Mouse (Mus musculus): ENCODE measurements around the gene Vmn1r217. TPM values are rescaled to one million over a fixed set of nuclear protein-coding genes. Genes with fewer than 3 reads are reported as not detected.
"Not testable (repeated sequence)": the region's sequence is repeated elsewhere in the genome, so short reads cannot be mapped to it uniquely, and the experiment has no call there.

Gene Vmn1r217
- total RNA-seq (2014; rRNA removed; ENCODE audit: low replicate concordance) (not detected in 2 replicates), polyA plus RNA-seq (2015; fragmentation: Nextera tagmentation; extraction: Ambion mirVana) (not detected in 2 replicates)

DNA sequence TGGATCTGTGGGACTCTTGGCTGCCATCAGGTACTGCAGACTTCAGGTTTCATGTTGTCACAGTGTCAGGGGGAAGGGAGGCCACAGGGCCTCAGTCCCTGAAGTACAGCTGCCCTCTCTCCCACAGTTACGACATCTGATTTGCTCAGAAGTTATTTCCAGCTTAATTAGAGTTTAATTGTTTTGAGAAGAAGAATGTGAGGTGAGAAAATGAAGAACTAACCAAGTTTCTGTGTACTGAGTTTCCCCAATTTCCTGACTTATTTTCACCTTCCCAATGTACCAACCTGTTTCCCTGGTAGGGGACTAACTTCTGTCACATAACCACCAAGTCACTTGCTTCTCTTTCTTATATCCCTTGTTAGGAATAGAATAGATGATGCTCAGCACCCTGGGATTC lies at the start of gene Vmn1r217:
TSS of gene Vmn1r217 (minus strand) at position 101 of the 400 bp plus-strand sequence.
- H3K4me1 ChIP-seq (ENCODE audit: control insufficient read depth, insufficient read depth); H3K27me3 ChIP-seq (ENCODE audit: control insufficient read depth, insufficient read depth, low read length); DNase-seq (ENCODE audit: low spot score); H3K36me3 ChIP-seq (replicated peaks; ENCODE audit: control insufficient read depth, insufficient read depth, low read length); H3K4me3 ChIP-seq (ENCODE audit: low read depth, low read length); ATAC-seq (ENCODE audit: insufficient read depth, low read depth); H3K9ac ChIP-seq (replicated peaks; ENCODE audit: low read depth, low read length); H3K4me2 ChIP-seq (ENCODE audit: low read depth, low read length); H3K9me3 ChIP-seq (replicated peaks; ENCODE audit: control insufficient read depth, low read length); H3K27ac ChIP-seq (ENCODE audit: low read depth): not testable (repeated sequence)
- WGBS, result 76% methylated on average over 1 of the region's 1 CpGs

DNA sequence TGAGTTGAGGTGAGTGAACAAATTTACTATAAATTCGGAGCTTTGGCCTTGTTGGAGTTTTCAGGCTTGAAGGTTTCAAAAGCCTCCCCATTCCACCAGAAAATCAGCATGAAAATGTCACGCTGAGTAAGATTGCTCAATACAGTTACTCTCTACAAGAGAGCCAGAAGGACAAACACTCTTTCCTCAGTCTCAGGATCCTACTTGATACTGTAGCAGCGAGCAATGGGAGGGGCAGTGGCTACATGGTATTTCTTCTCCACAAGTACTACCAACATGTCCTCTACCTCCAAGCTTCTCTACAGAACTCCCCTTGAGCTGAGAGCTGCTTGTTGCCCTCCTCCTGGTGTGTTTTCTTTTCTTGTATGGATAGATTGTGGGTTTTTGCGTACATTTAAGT lies 48.4 kb upstream of the Vmn1r217 start:
- H3K4me3 ChIP-seq (ENCODE audit: low read depth, low read length); H3K9me3 ChIP-seq (replicated peaks; ENCODE audit: control insufficient read depth, low read length); DNase-seq (ENCODE audit: low spot score); H3K27ac ChIP-seq (ENCODE audit: low read depth); H3K36me3 ChIP-seq (replicated peaks; ENCODE audit: control insufficient read depth, insufficient read depth, low read length); ATAC-seq (ENCODE audit: insufficient read depth, low read depth); H3K27me3 ChIP-seq (ENCODE audit: control insufficient read depth, insufficient read depth, low read length); H3K4me1 ChIP-seq (ENCODE audit: control insufficient read depth, insufficient read depth); H3K9ac ChIP-seq (replicated peaks; ENCODE audit: low read depth, low read length); H3K4me2 ChIP-seq (ENCODE audit: low read depth, low read length): not testable (repeated sequence)
- 80% methylated on average over 4 of the region's 4 CpGs for WGBS

DNA sequence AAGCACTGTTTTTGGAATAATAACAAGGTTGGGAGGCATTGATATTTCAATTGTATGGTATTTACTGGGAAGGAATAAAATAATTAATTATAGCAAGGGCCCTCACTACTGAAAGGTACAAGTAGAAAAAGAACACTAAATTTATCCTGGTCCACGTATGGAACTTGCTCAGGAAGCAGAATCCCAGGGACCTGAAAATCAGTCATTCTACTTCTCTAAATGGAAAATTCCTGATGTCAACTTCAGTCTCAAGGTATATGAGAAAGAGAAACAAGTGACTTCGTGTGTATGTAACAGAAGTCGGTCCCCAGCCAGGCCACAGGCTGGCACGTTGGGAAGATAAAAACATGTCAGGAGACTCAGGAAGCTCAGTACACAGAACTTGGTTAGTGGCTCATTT lies 41.0 kb upstream of the Vmn1r217 start, which contains the start of gene Vmn1r219:
TSS of gene Vmn1r219 (plus strand) at position 301 of the 400 bp plus-strand sequence.
- Histone ChIP-seq H3K9me3 (replicated peaks; ENCODE audit: control insufficient read depth, low read length) (no peaks in the 10 kb centered on the region), H3K27ac (ENCODE audit: low read depth) (no peak within 1 kb of the TSS), H3K36me3 (replicated peaks; ENCODE audit: control insufficient read depth, insufficient read depth, low read length) (no peaks in the 10 kb centered on the region), H3K4me1 (ENCODE audit: control insufficient read depth, insufficient read depth) (no peaks in the 10 kb centered on the region; the same call in 1 of the 2 replicates), H3K9ac (replicated peaks; ENCODE audit: low read depth, low read length) (no peak within 1 kb of the TSS), H3K27me3 (ENCODE audit: control insufficient read depth, insufficient read depth, low read length) (no peaks in the 10 kb centered on the region), H3K4me3 (ENCODE audit: low read depth, low read length) (no peak within 1 kb of the TSS), H3K4me2 (ENCODE audit: low read depth, low read length) (no peak within 1 kb of the TSS)
- 61% methylated on average over 4 of the region's 4 CpGs for WGBS
- DNase-seq (ENCODE audit: low spot score) (no peak), ATAC-seq (ENCODE audit: insufficient read depth, low read depth) (no peak)
- no peak for TF ChIP-seq EP300 (IDR thresholded peaks at IDR 0.05; ENCODE audit: low read depth)
- no peak for TF ChIP-seq CTCF (IDR thresholded peaks at IDR 0.05; ENCODE audit: low read depth)

GRCm38 (mm10) chr13:23157848-23158247 lies 39.8 kb upstream of the Vmn1r217 start:
- Histone ChIP-seq H3K4me2 (ENCODE audit: low read depth, low read length) (no peak overlapping the region), H3K9ac (replicated peaks; ENCODE audit: low read depth, low read length) (no peak overlapping the region), H3K27ac (ENCODE audit: low read depth) (no peak overlapping the region), H3K27me3 (ENCODE audit: control insufficient read depth, insufficient read depth, low read length) (no peaks in the 10 kb centered on the region), H3K4me1 (ENCODE audit: control insufficient read depth, insufficient read depth) (no peaks in the 10 kb centered on the region; the same call in 1 of the 2 replicates), H3K9me3 (replicated peaks; ENCODE audit: control insufficient read depth, low read length) (no peaks in the 10 kb centered on the region), H3K36me3 (replicated peaks; ENCODE audit: control insufficient read depth, insufficient read depth, low read length) (no peaks in the 10 kb centered on the region), H3K4me3 (ENCODE audit: low read depth, low read length) (no peak overlapping the region)
- TF ChIP-seq EP300 (IDR thresholded peaks at IDR 0.05; ENCODE audit: low read depth) (no peak), CTCF (IDR thresholded peaks at IDR 0.05; ENCODE audit: low read depth) (no peak)
- ATAC-seq (ENCODE audit: insufficient read depth, low read depth) (peak; percentile 51), DNase-seq (ENCODE audit: low spot score) (no peak)
- WGBS, result 34% methylated on average over 3 of the region's 3 CpGs

GRCm38 (mm10) chr13:23138880-23139279 lies 20.9 kb upstream of the Vmn1r217 start:
- TF ChIP-seq EP300 (IDR thresholded peaks at IDR 0.05; ENCODE audit: low read depth), result no peak
- TF ChIP-seq CTCF (IDR thresholded peaks at IDR 0.05; ENCODE audit: low read depth), result no peak

DNA sequence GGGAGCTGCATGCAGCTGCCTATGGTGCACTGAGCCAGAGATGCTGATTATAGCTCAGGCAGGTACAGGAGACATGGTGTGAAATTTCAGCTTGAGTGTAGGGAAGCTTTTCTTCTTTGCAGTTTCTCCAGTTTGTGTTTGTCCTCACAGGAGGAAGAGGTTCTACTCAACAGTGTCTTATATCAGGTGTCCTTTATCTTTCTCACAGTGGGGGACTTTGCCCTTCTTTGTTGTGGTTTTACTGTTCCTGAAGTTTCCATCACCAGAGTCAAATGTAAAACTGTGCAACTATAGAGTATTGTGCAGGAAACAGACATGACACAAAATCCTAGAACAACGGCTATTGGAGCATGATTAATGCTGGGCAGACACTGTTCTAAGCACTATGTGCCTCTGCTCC lies 15.5 kb upstream of the Vmn1r217 start:
- ATAC-seq (ENCODE audit: insufficient read depth, low read depth), result no peak
- no peaks in the 10 kb centered on the region for H3K36me3 ChIP-seq (replicated peaks; ENCODE audit: control insufficient read depth, insufficient read depth, low read length)
- no peak for DNase-seq (ENCODE audit: low spot score)
- H3K9ac ChIP-seq (replicated peaks; ENCODE audit: low read depth, low read length), result no peak overlapping the region
- no peaks in the 10 kb centered on the region for H3K27me3 ChIP-seq (ENCODE audit: control insufficient read depth, insufficient read depth, low read length)
- H3K4me1 ChIP-seq (ENCODE audit: control insufficient read depth, insufficient read depth), result no peaks in the 10 kb centered on the region
- H3K4me3 ChIP-seq (ENCODE audit: low read depth, low read length), result no peak overlapping the region
- 66% methylated on average over 1 of the region's 1 CpGs for WGBS
- no peak overlapping the region for H3K27ac ChIP-seq (ENCODE audit: low read depth)
- no peaks in the 10 kb centered on the region for H3K9me3 ChIP-seq (replicated peaks; ENCODE audit: control insufficient read depth, low read length)
- TF ChIP-seq CTCF (IDR thresholded peaks at IDR 0.05; ENCODE audit: low read depth) (no peak), EP300 (IDR thresholded peaks at IDR 0.05; ENCODE audit: low read depth) (no peak)
- no peak overlapping the region for H3K4me2 ChIP-seq (ENCODE audit: low read depth, low read length)

More at GRCm38 (mm10) chr13:23138880-23139279, 20.9 kb upstream of the Vmn1r217 start:
- no peak overlapping the region for H3K4me2 ChIP-seq (ENCODE audit: low read depth, low read length)
- no peaks in the 10 kb centered on the region for H3K36me3 ChIP-seq (replicated peaks; ENCODE audit: control insufficient read depth, insufficient read depth, low read length)
- H3K9me3 ChIP-seq (replicated peaks; ENCODE audit: control insufficient read depth, low read length), result no peaks in the 10 kb centered on the region
- no peak overlapping the region for H3K9ac ChIP-seq (replicated peaks; ENCODE audit: low read depth, low read length)
- H3K4me3 ChIP-seq (ENCODE audit: low read depth, low read length), result no peak overlapping the region
- no peak for ATAC-seq (ENCODE audit: insufficient read depth, low read depth)
- 79% methylated on average over 2 of the region's 2 CpGs for WGBS
- H3K4me1 ChIP-seq (ENCODE audit: control insufficient read depth, insufficient read depth), result no peaks in the 10 kb centered on the region
- DNase-seq (ENCODE audit: low spot score), result no peak
- H3K27ac ChIP-seq (ENCODE audit: low read depth), result no peak overlapping the region
- H3K27me3 ChIP-seq (ENCODE audit: control insufficient read depth, insufficient read depth, low read length), result no peaks in the 10 kb centered on the region

All from heart, postnatal 0 days (tissue).